Mouse (Mus musculus) activated CD4-positive, CD25-positive, alpha-beta regulatory T cell, adult 4 months (primary cell): ENCODE measurements around the gene Dgkq. TPM values are rescaled to one million over a fixed set of nuclear protein-coding genes. Genes with fewer than 3 reads are reported as not detected.

Experiments
- polyA plus RNA-seq, 2 experiments: library from polyadenylated mRNA; unstranded; fragments of 100-300 nt; shearing (Covaris generic); gene quantifications; one replicate each; pipeline ENCODE4 v1.2.1; 2017

The Dgkq gene
- polyA plus RNA-seq, 2 experiments from 2014 or later = 4.4 to 4.5 TPM

Other genes with a start within 250 kb of the Dgkq start
- 100 to 1,000 TPM; 209 to 291 TPM for gene Atp5k, start 235.2 kb downstream of the Dgkq start, polyA plus RNA-seq
- not detected for gene Mfsd7a, start 220.8 kb downstream of the Dgkq start, polyA plus RNA-seq
- 1 to 10 TPM; 3.4 to 4.2 TPM for gene Pcgf3, start 208.4 kb downstream of the Dgkq start, polyA plus RNA-seq
- gene Cplx1, start 119.6 kb downstream of the Dgkq start, polyA plus RNA-seq = not detected
- 10 to 100 TPM; 66.0 to 73.0 TPM for gene Gak, start 39.9 kb downstream of the Dgkq start, polyA plus RNA-seq
- 10 to 100 TPM; 36.5 to 39.2 TPM for gene Tmem175, start 39.9 kb downstream of the Dgkq start, polyA plus RNA-seq
- gene Idua, start 9.3 kb downstream of the Dgkq start, polyA plus RNA-seq = 1 to 10 TPM; 8.8 to 9.8 TPM
- under 1 TPM in 1 of 2 experiments, not detected in 1; 0.31 TPM for gene Slc26a1, start 5.9 kb upstream of the Dgkq start, polyA plus RNA-seq
- not detected for gene Fgfrl1, start 22.7 kb upstream of the Dgkq start, polyA plus RNA-seq
- gene Rnf212, start 105.3 kb upstream of the Dgkq start, polyA plus RNA-seq = not detected
- gene Tmed11, start 125.7 kb upstream of the Dgkq start, polyA plus RNA-seq = not detected
- gene Vmn2r8, start 139.2 kb upstream of the Dgkq start, polyA plus RNA-seq = not detected
- gene Vmn2r9, start 182.9 kb upstream of the Dgkq start, polyA plus RNA-seq = under 1 TPM in 1 of 2 experiments, not detected in 1; 0.26 TPM